Mouse (Mus musculus): ENCODE measurements around the gene Ppip5k1.

Ppip5k1 gene

GRCm38 (mm10) chr2:121300036-121300435 lies 55.2 kb downstream of the Ppip5k1 start:
- intact Hi-C loops (cut with DNase I), result no loop called here

DNA sequence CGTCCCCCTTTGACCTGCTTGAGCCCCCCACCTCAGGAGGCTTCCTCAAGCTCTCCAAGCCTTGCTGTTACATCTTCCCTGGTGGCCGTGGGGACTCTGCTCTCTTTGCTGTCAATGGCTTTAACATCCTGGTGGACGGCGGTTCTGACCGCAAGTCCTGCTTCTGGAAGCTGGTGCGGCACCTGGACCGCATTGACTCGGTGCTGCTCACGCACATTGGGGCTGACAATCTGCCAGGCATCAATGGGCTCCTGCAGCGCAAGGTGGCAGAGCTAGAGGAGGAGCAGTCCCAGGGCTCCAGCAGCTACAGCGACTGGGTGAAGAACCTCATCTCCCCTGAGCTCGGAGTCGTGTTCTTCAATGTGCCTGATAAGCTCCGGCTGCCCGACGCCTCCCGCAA lies 55.7 kb downstream of the Ppip5k1 start:
- intact Hi-C loops (cut with DNase I), result no loop called here

- intact Hi-C loops (cut with DNase I), result no loop called here
Observed at GRCm38 (mm10) chr2:121298131-121298530, 57.1 kb downstream of the Ppip5k1 start.

- intact Hi-C loops (cut with DNase I), result no loop called here
Observed at GRCm38 (mm10) chr2:121297701-121298100, 57.5 kb downstream of the Ppip5k1 start.

DNA sequence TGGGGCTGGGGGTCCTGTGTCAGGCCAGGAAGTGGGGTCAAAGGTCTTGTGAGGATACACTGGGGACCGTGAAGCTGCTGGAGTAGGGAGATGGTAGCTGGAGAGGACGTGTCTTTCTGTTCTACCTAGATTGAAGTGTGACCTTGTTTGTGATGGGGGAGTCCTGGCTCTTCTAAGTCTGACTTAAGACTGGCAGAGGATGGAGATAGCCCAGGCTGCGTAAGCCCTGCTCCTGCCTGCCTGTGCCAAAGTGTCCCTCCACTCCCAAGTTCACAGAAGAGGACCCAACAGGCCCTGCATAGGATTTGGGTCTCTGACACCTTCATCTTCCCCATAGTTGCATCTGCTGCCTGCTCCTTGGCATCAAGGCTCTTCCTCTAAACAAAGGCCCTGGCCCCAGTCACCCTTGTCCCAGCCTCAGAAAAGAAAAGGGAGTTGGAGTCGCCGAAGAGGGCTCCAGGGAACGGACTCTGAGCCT lies 58.4 kb downstream of the Ppip5k1 start:
- intact Hi-C loops (cut with DNase I), result no loop called here

- intact Hi-C loops (cut with DNase I), result no loop called here
Observed at GRCm38 (mm10) chr2:121295608-121296571, 59.3 kb downstream of the Ppip5k1 start.

DNA sequence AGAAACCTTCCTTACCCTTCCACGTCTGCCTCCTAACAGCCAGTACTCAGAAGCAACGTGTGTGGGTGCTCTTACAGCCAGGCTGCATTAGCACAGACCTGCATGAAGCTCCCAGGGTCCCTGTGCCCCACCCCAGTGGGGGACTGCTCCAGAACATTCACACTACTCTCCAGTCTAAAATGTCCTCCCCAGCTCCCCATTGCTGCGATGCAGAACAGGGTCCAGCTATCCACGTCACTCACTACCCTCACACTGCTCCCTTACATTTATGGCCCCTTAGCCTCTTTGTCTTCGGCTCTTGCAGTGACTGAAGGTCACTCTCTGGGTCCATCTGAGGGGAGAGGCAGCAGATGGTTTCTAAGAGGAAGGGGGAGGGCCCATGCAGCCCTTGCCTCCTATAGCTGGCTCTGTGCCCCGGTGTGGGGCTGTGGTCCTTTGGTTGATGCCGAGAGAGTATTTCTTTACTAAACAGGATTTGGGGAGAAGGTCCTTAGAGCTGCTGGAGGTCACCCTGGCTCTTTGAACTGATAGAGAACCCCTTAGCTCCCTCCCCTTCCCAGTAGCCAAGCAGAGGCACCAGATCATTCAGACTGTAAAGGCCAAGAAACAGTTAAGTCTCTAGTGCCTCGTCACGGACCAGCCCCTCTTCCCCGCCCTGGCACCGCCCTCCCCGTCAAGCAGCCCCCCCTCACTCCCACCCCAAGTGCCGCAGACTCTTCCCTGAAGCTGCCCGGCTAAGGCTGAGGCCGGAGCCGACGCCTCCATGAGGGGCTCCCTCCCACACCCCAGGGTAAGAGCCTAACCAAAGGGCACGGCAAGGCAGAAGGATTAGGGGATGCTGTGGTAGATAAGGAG lies 60.2 kb downstream of the Ppip5k1 start:
- intact Hi-C loops (cut with DNase I), result loop anchor here (5.0 kb wide), 1 partner anchor 73 kb away; no protein-coding TSS in a partner anchor

- intact Hi-C loops (cut with DNase I), result loop anchor here (5.0 kb wide), 1 partner anchor 72 kb away; no protein-coding TSS in a partner anchor
Observed at GRCm38 (mm10) chr2:121294182-121294581, 61.0 kb downstream of the Ppip5k1 start.

DNA sequence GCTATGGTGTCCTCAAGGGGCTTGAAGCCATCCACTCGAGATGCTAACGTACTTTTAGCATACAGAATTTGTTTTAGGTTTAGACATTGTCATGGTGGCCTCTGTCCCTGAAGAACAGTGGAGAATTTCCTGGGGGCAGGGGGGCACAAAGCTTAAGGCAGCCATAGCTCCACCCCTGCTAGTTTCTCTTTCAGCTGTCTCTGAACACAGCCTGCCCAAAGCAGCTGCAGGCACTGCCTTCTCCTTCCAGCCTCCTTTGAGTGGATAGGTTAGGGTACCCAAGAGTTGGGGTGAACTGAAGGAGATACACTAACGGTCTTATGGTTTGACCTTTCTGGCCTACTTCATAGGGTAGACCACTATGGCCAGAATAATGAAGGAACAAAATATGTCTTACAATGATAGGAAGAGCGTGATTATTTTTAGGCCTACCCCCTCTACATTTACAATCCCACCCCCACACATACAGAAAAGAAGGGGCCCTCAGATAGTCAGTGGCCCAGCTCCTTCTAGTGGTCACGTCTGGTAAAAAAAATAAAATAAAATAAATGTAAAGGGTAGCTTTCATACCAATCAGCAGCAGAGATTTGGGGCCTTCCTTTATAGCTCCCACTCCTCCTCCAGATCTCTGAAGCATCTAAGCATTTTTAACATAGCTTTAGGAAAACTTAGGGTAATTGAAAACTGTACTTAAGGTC lies 62.7 kb downstream of the Ppip5k1 start:
- intact Hi-C loops (cut with DNase I), result loop anchor here (5.0 kb wide), 1 partner anchor 70 kb away; no protein-coding TSS in a partner anchor

DNA sequence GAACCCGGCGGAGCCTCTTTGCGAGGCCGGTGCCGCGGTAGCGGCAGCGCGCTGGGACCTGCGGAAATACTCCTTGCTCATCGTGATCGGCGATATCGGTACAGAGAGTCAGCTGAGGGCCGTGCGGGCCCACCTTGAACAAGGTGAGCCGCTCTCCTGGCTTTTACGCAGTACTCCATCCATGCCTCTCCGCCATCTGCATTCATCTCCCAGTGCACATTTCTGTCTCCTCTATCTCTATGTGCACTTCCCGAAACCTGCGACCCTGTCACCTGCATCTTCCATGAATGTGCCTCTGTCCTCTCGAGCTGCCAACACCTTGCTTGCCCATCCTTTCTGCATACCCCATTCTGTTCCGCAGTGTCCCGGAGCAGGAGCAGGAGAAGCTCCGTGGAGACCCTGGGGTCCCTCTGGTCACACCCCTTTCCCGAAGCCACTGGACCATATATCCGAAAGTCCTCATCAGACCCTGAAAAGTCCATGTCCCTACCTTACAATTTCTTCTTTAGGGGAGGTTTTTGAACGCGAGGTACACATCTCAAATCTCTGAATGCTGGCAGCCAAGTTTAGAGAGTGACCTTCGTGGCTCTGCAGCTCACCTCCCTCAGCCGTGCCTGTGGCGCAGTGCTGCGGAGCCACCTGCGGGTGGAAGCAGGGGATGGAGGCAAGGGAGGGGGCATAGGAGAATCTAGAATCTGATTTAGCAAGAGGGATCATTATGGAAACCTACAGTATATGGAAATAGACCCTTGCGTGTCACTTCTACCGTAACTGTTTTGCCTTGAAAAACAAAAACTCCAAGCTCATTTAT lies 65.3 kb downstream of the Ppip5k1 start:
- intact Hi-C loops (cut with DNase I), result loop anchor here (5.0 kb wide), 1 partner anchor 68 kb away; no protein-coding TSS in a partner anchor

DNA sequence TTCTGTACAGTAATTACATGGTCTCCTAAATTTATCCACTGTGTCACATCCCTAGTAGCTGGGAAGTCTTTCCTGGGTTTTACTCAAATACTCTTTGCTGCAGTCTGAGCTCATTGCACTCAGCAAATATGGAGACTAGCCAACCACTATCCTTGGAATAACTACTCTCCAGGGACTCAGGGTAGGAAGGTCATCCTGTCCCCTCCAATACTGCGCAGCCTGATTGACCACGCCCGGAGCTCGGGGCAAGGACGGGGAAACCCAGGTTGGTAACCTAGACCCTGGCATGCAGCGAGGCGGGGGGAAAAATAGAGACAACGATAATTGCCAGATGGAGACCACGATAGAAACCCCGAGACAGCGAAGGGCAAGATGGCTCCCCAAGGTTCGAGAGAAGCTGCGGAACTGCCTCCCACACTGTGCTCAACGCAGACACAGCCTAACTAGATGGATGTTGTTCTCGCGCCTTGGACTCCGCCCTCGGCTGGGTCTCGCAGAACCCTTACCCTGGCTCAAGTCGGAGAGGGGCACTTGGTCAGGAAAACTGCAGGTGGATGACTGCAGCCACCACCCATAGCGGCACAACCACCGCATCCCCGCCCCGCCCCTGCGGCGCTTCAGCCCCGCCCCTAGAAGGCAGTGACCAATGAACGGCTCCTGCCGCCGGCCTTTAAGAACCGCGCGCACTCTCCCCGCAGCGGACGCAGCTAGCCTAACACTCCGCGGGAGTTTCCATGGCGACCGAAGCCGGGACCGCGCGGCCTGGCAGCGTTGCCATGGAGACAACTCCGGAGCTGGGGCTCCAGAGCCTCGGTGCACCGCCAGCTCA lies 66.1 kb downstream of the Ppip5k1 start, which contains the start of gene Map1a:
TSS of gene Map1a (plus strand) at position 700 of the 829 bp plus-strand sequence.
- intact Hi-C loops (cut with DNase I), result no loop called here

DNA sequence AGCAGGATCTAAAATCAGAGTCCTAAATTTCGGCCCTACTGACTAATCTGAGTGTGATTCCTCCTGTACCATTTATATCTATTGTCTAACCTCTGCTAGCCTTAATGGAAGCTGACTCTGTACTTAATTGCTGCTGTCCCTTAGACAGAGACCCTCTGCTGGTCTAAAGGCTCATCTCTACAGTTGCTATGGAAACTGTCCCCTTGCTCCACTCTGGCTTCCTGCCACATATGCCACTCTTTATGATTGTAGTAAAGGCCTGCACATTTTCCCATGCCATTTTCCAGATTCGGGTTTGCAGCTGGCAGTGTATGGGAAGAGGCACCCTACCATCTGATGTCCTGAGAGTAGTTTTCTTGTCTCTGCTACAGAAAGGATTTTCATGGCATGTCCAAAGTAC lies 67.3 kb downstream of the Ppip5k1 start:
- intact Hi-C loops (cut with DNase I), result no loop called here

- intact Hi-C loops (cut with DNase I), result no loop called here
Observed at GRCm38 (mm10) chr2:121271928-121272516, 83.2 kb downstream of the Ppip5k1 start.

- intact Hi-C loops (cut with DNase I), result no loop called here
Observed at GRCm38 (mm10) chr2:121271236-121271927, 83.8 kb downstream of the Ppip5k1 start, which contains the start of gene Trp53bp1. TSS of gene Trp53bp1 (minus strand) at chr2:121271407.

GRCm38 (mm10) chr2:121270521-121271235 lies 84.5 kb downstream of the Ppip5k1 start:
- intact Hi-C loops (cut with DNase I), result no loop called here

GRCm38 (mm10) chr2:121268446-121268845 lies 86.8 kb downstream of the Ppip5k1 start:
- intact Hi-C loops (cut with DNase I), result no loop called here

Measured in adrenal gland (tissue).